Mouse (Mus musculus) urinary bladder, adult 18-20 months (tissue): ENCODE data around the gene Tbcd.

Experiments
- DNase-seq, 2 experiments: peaks; one replicate each; pipeline ENCODE4 v3.0.0; 2022; ENCODE audit warnings: low spot score in 2 of 2, mixed read lengths in 2 of 2

The Tbcd gene

DNA sequence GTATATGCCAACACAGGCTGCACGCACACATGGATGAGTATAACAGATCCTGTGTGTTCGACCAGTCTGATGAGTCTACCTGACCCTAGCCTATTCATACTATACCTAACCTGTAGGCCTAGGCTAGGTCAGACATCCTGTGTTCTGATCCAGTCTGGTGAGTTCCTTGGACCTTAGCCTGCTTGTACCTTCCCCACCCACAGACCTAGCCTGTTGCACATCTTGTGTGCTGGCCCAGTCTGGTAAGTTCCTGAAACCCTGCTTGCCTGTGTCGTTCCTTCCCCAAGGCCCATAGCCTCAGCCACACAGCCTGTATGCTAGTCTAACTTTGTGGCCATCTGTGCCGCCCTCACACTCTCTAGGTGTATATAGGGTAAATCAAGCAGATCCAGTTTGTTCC lies 112.5 kb downstream of the Tbcd start:
- no peak for DNase-seq

GRCm38 (mm10) chr11:121581856-121582255 lies 130.1 kb downstream of the Tbcd start:
- no peak for DNase-seq

DNA sequence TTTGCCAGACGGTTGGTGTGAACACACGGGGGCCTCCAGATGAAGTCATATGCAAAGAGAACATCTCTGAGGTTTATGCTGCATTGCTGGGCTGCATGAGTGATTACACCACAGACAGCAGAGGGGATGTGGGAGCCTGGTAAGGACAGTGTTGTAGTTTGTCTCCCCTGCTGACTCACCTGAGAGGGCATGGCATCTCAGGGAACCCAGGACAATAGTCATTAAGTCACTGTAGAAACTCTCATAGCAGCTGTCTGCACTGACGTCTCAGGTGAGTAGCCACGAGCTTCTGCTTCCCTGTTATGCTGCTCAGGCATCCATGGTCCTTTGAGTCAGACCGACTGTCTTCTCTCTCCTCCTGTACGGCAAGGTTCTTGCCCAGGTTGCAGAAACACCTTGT lies 145.5 kb downstream of the Tbcd start:
- DNase-seq: no peak

GRCm38 (mm10) chr11:121601422-121601821 lies 149.7 kb downstream of the Tbcd start:
- no peak for DNase-seq

- DNase-seq: no peak
Measured at GRCm38 (mm10) chr11:121605604-121606003, 153.9 kb downstream of the Tbcd start.

GRCm38 (mm10) chr11:121610976-121611375 lies 159.2 kb downstream of the Tbcd start:
- DNase-seq: no peak

DNA sequence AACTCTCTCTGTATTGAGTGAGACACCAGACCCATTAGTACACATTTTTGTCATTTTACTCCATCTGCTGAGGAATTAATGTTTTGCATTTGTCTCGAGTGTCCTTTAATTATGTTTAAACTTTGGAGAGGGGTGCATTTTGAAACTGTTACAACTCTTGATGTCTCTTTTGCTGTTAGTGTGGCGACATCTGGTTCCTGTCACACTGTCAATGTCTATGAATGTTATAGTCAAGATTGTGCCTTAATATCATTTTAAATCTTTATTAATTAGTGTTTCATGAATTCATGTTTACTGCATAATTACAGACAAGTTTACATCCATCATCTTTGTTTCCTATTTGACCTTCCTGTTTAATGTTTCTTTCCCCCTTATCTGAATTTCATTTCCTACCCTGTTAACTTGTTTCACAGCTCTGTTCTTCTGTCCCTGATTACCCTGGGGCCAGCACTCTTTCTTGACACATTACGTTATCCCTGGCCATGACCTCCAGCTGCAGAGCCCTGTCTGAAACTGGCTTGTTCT lies 164.3 kb downstream of the Tbcd start:
- DNase-seq: no peak

DNA sequence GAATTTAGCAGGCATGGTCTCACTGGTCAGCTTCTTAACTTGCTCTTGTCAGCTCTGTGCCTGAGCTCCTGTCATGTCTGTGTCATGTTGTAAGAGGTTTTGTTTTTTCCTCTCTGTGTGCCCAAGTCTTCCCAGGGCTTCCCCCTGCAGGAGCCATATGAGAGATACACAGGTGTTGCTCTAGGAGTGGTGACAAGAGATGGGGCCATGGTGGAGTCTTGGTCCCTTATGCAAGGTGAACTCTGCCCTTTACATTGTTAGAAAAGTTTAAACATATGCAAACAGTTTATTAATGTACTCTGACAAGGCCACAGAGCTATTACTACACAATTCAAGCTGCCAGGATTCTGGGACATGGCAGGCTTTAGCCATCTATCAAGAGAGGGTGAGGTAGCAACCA lies 164.8 kb downstream of the Tbcd start:
- no peak for DNase-seq

DNA sequence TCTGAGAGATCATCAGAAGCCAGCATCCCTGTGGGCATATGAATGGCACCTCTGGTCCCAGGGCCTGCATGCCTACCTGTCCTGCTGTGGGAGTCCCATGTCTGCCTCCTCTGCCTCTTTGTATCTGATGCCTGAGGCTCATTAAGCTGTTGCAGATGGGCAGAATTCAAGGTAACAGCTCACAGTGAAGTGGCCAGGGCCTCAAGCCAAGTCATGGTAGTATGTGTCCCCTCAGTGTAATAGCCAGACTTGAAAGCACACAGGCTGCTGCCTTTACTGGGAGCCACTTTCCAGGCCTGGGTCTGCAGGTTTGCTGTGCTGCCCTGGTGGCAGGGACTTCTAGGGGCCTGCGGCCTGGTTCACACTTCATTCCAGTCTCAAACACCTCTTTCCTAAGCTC lies 165.6 kb downstream of the Tbcd start:
- DNase-seq: no peak

DNA sequence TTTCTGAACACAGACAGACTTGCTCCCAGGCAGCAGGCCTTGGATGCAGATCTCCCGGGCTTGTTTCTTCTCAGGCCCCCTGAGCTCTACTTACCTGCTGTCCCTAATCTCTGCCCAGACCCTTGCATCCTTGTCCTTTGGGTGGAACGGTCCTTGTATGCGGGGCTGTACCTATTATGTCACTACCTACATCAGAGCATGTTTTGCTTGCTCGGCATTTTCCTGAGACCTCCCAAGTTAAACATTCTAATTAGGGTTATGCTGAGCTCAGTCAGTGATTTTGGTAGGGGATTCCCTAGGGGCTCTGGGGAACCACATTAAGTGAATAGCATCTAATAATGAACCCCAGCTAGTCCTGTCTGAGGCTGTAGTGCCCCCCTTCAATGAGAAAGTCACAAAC lies 173.3 kb downstream of the Tbcd start:
- no peak for DNase-seq

DNA sequence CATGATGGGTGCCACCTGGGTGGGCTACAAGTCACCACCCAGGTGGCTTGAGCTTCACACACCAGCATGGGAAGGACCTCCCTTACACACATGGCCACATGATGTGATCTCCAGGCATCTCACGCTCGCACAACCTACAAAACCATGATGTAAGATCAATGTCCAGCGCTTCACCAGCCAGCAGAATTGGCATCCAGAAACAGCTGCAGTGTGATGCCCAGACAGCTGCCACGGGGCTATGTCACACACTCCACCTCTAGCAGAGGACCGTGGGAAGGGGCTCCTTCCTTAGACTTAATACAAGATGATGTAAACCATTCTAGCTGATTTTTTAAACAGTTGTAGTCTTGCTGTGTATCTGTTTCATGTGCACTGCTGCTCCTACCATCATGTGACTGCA lies 175.8 kb downstream of the Tbcd start:
- no peak for DNase-seq

DNA sequence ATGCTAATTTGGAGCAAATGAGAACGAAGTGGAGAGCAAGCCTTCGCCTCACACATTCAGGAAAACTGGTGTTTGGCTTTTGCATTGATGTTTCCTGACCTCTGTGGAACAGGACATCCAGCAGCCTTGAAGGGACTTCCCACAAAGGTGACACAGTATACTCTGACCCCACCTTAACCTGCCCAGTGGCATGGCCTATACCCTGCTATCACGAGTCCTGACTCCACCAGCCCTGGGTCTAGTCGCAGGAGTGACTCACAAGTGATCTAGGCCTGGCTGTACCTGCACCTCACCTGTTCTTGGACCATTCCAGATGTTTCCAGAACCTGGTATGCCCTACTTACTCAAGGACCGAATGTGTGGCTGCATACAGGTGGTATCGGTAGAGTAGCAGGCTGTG lies 177.8 kb downstream of the Tbcd start:
- no peak for DNase-seq

- DNase-seq: no peak
Measured at GRCm38 (mm10) chr11:121630406-121630805, 178.7 kb downstream of the Tbcd start.

GRCm38 (mm10) chr11:121631410-121631809 lies 179.7 kb downstream of the Tbcd start:
- no peak for DNase-seq

DNA sequence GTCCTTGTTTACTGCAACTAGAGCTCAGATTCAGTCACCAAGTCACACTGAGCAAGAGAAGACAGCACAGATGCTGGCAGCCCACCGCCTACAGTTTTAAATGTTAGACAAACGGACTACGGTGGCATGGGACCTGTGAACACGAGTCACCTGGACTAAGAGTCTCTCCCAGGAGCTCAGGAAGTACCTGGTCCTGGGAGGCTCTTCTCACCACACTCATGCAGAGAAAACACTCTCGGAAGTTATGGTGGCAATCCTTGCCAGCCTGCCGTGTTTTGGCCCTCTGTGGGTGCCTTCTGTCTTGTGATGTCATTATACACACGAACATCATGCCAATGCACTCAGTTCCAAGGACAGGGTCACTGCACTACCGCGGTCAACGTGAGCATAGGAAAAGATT lies 184.9 kb downstream of the Tbcd start:
- no peak for DNase-seq

DNA sequence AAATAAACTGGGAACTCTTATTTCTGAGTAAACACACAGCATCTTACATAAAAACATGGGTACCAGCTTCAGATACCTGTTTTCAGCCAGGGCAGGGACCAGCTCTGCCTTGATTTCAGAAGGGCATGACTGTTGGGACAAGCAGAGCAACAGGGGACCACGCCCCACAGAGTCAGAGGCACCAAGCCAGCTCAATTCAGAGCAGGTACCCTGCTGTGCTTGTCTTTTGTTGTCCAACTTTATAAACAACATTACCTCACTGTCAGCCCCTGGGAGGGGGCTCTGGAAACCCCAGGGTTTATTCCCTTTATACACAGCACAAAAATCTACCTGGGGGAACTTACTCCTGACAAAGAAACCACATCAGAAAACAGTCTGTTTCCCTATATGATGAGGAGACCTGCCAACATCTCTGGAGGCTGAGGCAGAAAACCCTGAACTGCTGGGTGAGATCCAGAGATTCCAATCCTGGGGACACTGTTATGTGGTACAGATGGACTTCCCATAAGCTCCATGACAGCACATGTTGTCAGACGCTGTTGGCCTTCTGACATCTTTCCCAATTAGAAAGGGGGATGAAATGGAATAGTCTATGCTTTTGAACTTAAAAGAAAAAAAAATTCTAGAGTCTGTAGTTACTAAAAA lies 189.9 kb downstream of the Tbcd start:
- DNase-seq: no peak

- DNase-seq: no peak
Measured at GRCm38 (mm10) chr11:121645394-121645793, 193.6 kb downstream of the Tbcd start.

- DNase-seq: no peak
Measured at GRCm38 (mm10) chr11:121647321-121647720, 195.6 kb downstream of the Tbcd start.

GRCm38 (mm10) chr11:121648166-121648565 lies 196.4 kb downstream of the Tbcd start:
- no peak for DNase-seq

DNA sequence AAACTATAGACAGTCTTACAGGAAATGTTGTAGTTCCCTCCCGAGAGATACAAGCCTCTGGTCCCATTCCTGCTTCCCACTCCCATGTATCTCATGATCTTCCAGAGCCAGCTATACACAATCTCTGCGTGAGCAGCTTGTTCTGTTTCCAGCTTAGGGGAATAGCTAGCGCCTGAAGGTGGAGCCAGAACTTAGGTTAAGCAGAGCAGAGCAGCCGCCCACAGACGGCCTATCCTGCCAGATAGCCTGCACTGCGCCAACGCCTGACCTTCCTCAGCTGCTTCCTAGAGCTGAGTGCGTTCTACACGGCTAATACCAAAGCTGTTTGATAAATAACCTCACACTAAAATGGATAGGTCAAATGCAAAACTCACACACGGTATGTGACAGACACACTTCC lies 198.2 kb downstream of the Tbcd start:
- peak in 1 of 2 experiments; percentile 55 for DNase-seq

DNA sequence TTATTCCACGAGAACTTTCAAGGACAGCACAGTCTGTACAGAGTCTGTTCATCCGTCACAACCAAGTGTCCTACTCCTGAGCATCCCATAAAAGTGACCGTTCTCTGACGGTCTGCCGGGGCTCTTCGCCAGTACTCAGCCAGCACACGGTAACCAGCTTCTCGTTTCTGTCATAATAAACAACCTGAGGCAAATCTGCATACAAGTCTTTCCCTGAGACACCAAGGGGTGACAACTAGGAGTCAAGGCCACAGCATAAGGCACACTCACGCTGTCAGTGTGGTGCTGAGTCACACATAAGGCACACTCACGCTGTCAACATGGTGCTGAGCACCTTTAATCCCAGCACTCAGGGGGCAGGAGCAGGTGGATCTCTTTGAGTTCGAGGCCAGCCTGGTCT lies 198.9 kb downstream of the Tbcd start:
- no peak for DNase-seq

GRCm38 (mm10) chr11:121651556-121651955 lies 199.8 kb downstream of the Tbcd start:
- no peak for DNase-seq

DNA sequence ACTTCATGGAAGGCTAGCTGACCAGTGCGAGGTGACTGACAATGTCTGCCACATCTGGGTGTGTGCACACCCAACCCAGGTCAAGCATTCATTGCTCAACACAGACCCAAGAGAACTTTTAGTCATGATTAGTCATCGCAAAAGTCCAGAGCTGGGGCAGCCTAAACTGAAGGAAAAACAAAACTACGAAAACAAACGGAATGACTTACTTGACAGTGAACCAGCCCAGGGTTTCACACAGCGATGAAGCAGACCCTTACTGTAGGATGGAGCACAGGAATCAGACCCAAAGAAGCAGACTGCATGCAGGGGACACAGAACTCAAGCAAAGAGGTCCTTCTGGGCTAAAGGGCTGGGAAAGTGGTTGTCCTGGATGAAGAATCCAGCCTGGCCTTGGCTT lies 200.2 kb downstream of the Tbcd start:
- DNase-seq: peak; percentile 30 to 64
